Mouse (Mus musculus) bone marrow macrophage, adult 2 months (primary cell): Measurements from ENCODE around the gene Taf4. TPM values are rescaled to one million over a fixed set of nuclear protein-coding genes. Genes with fewer than 3 reads are reported as not detected.
A peak's percentile ranks its signal among the peaks of the same experiment; 100 is the strongest.

Source experiments
- H3K27ac ChIP-seq: 2 replicates; pipeline ENCODE4 v1.5.1; 2012; ENCODE audit warnings: low read depth, low read length; ENCODE audit not compliant: insufficient read depth
- H3K4me1 ChIP-seq: 2 replicates; pipeline ENCODE4 v1.6.1; 2012; ENCODE audit warnings: low read length; ENCODE audit not compliant: control insufficient read depth, insufficient read depth
- H3K4me3 ChIP-seq: 2 replicates; pipeline ENCODE4 v1.5.1; 2012; ENCODE audit warnings: mild to moderate bottlenecking, low read length, moderate library complexity; ENCODE audit not compliant: insufficient read depth
- CTCF ChIP-seq: IDR thresholded peaks from 2 replicates; pipeline ENCODE4 v1.5.1; 2012; ENCODE audit warnings: low read depth, mild to moderate bottlenecking, low read length, moderate library complexity
- POLR2A ChIP-seq: IDR thresholded peaks from 2 replicates; pipeline ENCODE4 v1.6.1; 2012; ENCODE audit warnings: mild to moderate bottlenecking, low read depth, low read length, borderline replicate concordance
- polyA plus RNA-seq: library from polyadenylated mRNA; stranded (reverse); fragments of >200 nt; gene quantifications from 2 replicates; pipeline ENCODE4 v1.2.4, GENCODE M21; 2012; ENCODE audit not compliant: missing spikeins, insufficient read depth, insufficient read length

Gene Taf4
- polyA plus RNA-seq, 1 experiment: 16.8 TPM

DNA sequence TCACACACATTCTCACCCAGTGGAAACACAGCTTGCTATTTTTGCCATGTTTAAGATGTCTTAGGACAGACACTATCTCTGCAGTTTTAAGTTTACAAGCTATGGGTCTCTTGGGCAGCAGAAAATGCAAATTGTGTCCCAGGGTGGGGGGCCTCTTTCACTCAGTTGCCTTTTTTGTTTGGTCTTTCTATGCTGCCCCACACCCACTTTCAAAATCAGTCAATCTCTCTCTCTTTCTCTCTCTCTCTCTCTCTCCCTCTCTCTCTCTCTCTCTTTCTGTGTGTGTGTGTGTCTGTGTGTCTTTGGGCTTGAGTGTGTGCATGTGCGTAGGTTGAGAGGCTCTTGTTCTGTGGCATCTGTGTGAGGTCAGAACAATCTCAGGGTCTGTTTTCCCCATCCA, 9.2 kb upstream of the Taf4 start:
- Histone ChIP-seq H3K27ac (no peak overlapping the region), H3K4me1 (peaks cover 4% of the 10 kb centered on the region), H3K4me3 (no peak overlapping the region)
- TF ChIP-seq CTCF (no peak), POLR2A (no peak)

DNA sequence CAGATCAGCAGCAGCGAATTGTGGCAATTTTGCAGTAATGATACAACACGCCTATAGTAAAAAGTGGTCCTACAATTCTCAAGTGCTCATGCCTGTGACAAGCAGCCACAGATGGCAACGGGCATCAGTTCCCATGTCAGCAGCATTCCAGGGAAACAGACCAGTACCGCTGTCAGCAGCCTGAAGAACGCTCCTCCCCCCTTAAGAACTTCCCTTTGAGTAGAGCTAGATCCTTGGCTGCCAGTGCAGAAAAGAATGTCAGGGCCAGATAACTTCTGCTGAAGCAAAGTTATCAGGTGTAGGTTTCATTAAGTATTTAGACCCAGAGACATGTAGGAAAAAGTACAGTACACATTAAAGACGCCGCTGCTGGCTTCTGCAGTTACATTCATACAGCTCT, 8.4 kb upstream of the Taf4 start:
- no peak overlapping the region for H3K27ac ChIP-seq
- TF ChIP-seq POLR2A (no peak), CTCF (no peak)
- H3K4me3 ChIP-seq: no peak overlapping the region

DNA sequence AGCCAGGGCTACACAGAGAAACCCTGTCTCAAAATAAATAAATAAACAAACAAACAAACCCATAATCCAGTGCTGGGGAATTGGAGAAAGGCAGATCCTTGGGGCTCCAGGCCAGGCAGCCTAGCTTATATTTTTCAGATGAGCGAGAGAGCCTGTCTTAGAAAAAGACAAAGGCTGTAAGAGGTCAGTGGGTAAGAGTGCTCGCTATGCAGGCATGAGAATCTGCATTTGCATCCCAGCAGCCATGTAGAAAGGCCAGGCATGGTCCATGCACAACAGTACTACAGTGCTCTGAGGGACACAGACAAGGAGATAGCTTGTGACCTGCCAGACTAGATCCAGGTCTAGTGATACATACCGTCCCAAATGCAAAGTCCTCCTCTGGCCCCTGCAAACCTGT, 6.3 kb upstream of the Taf4 start:
- Histone ChIP-seq H3K4me1 (peaks cover 28% of the 10 kb centered on the region), H3K4me3 (no peak overlapping the region), H3K27ac (no peak overlapping the region)
- TF ChIP-seq CTCF (no peak), POLR2A (no peak)

More for the DNA sequence above, 8.4 kb upstream of the Taf4 start:
- peaks cover 12% of the 10 kb centered on the region for H3K4me1 ChIP-seq

DNA sequence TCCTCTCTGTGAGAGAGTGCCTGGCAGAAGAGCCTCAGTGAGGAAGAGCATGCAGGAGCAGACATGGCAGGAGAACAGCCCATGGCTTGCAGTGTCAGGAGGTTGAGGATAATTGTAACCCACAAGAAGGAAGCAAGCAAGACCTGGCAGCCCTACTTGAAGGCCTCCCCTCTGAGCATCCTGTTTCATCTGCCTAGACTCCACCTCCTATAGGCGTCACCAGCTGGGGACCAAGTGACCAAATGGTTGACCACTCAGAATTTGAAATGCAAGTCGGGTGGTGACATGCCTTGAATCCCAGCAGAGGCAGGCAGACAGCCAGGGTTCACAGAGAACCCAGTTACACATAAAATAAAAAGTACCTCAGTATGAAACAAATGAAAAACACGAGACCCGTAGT, 4.2 kb upstream of the Taf4 start:
- no peak overlapping the region for H3K27ac ChIP-seq
- peaks cover 31% of the 10 kb centered on the region for H3K4me1 ChIP-seq
- H3K4me3 ChIP-seq: no peak overlapping the region
- no peak for TF ChIP-seq CTCF
- TF ChIP-seq POLR2A: no peak

DNA sequence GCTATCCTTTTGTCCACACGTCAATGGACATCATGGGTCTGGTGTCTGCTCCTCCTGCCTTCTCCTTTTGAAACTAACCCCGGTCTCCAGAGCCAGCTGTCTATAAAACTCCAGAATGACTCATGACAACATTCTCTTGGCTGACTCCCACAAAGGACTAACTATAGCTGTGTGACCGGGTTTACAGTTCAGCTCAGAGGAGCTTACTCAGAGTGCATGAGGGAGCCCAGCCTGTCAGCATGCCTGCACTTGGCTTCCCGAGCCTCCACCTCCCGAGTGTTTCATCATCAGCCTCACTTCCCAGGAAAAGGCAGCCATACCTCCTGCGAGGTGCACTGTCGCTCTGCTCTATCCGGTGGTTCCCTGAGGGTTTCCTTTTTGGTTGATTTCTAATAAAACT, 3.4 kb upstream of the Taf4 start:
- H3K4me3 ChIP-seq: no peak overlapping the region

DNA sequence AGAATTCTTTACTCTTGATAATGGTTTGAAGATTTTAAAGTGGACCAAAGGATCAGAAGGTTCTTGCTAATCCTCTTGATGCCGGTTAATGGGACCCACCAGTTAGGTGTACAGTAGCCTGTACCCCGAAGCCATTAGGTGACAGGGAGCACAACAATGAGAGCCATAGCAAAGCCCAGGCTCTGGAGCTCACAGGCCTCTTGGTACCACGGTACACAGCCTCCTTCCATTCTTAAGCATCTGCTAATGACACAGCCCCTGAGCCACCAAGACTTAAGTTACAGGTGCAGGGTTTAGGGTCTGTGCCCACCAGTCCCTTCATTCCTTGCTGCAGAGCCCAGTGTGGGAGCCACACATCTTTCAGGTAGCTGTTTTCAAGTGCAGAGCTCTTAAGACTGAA, 1.8 kb upstream of the Taf4 start:
- no peak for TF ChIP-seq CTCF
- peaks cover 42% of the 10 kb centered on the region for H3K4me1 ChIP-seq
- no peak overlapping the region for H3K4me3 ChIP-seq

More for the DNA sequence above, 3.4 kb upstream of the Taf4 start:
- H3K4me1 ChIP-seq: peaks cover 32% of the 10 kb centered on the region
- TF ChIP-seq CTCF: no peak
- TF ChIP-seq POLR2A: no peak
- peak overlapping the region; percentile 23 for H3K27ac ChIP-seq

DNA sequence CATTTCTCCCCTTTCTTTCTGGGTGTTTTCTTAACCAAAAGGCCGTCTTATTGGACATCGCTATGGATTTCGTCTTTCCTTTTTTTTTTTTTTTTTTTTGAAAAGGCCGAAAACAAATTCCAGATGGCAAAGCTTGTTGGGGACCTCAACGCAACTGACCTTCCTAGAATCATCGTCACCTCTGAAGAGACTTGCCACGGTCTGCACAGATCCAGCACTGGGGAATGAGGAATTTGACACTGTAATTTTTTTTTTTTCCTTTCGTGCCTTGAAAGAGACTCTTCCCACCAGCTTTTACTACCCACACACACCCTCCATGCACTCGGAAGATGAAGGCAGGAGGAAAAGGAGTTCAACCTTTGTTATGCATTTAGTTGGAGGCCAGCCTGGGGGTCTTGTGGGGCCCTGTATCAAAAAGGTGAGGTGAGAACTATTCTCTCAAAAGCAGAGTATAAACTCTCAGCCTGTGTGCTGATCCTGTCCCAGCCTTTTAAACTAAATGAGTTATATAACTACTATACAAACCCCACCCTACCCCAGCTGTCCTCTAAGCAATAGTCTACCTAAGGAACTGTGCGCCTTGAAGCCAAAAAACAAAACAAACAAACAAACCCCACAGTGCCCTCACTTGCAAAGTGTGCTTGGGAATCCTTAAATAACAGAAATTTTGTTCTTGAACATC, 1.0 kb upstream of the Taf4 start:
- TF ChIP-seq POLR2A (no peak), CTCF (no peak)
- peak overlapping the region; percentile 69 for H3K27ac ChIP-seq

More for the DNA sequence above, 1.8 kb upstream of the Taf4 start:
- no peak overlapping the region for H3K27ac ChIP-seq

DNA sequence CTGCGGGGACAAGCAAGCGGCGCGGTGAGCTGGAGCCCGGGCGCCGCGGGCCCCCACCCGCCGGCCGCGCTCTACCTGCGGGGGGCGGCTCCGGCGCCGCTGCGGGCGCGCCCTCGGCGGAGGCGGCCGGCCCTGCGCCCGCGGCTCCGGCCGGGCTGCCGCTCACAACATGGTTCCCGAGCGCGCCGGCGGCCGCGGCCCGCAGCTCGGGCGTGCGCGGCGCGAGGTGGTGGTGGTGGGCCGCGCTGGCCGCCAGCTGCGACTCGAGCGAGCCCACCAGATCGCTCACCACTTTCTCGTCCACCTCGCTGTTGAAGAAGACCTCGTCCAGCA, 185 bp downstream of the Taf4 start:
- Histone ChIP-seq H3K27ac (peak overlapping the region; percentile 31), H3K4me1 (peaks cover 58% of the 10 kb centered on the region), H3K4me3 (peak overlapping the region; percentile 74)
- no peak for TF ChIP-seq POLR2A
- no peak for TF ChIP-seq CTCF

More for the DNA sequence above, 1.0 kb upstream of the Taf4 start:
- H3K4me3 ChIP-seq: peak overlapping the region; percentile 73
- peaks cover 49% of the 10 kb centered on the region for H3K4me1 ChIP-seq

DNA sequence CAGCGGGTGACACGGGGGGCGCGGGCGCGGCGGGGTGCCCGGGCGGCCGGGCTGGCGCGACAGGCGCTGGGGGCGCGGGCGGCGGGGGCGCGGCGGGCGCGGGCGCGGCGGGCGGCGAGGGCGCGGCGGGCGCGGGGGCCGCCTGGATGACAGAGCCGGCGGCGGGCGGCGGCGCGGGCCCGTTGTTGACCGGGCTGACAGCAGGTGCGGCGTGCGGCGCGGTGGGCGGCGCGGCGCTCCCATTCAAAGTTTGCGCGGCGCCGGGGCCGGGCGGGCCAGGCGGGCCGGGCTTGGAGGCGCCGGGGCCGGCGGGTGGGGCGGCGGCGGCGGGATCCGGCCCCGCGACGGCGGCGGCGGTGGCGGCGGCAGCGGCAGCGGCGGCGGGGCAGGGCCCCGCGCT, 595 bp downstream of the Taf4 start:
- Histone ChIP-seq H3K4me3 (peak overlapping the region; percentile 74), H3K27ac (no peak overlapping the region), H3K4me1 (peaks cover 56% of the 10 kb centered on the region)
- no peak for TF ChIP-seq CTCF
- no peak for TF ChIP-seq POLR2A

DNA sequence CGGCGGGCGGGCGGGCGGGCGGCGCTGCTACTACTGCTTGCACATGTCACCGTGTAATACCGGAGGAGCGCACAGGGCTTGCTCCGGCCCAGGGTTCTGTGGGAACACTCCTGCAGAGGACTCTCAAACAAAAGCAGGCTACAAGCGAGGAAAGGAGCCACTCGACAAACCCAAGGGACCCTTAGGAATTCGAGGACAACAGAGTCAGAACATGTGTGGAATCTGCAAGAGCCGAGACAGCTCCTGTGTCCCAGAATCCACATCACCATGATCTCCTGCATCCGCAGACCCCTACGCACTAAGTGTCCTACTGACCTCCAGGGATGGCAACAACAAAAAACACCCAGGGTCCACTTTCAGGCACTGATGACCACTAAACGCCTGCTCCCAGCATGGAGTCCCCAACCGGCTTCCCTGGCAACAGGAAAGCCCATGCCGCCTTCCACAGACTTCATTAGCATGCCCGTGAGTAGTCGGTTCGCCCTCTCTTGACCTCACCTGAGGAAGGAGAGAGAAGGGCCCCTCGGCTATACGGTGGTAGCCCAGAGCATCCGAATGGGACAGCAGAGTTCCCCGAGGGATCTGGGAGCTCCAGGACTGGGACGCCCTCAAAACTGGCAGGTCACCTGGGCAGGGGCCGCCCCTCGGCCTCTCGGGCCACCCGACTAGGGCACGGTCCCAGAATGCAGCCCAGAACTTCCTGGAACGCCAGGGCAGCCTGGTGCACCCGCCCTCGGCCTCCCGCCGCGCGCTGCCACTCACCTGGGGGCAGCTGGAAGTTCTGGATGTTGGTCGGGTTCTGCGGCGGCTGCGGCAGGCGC, 1.6 kb downstream of the Taf4 start:
- peaks cover 46% of the 10 kb centered on the region for H3K4me1 ChIP-seq
- no peak overlapping the region for H3K27ac ChIP-seq
- no peak for TF ChIP-seq CTCF
- no peak for TF ChIP-seq POLR2A
- peak overlapping the region; percentile 61 for H3K4me3 ChIP-seq
